Mouse (Mus musculus): ENCODE data around the gene 0610010K14Rik.

DNA sequence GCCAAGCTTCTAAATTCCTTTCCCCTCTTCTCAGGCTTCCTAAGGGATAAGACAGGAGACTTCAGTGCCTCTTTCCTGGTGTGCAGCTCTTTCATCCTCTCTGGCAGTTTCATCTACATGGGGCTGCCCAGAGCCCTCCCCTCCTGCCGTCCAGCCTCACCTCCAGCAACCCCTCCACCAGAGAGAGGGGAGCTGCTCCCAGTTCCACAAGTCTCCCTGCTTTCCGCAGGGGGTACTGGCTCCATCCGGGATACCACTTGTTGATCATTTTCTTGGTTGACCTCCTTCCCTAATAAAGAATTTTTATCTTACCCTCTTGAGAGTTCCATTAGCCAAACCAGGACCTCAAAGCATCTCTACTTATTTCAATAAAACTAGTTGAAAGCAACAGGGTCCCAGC lies 21.6 kb downstream of the 0610010K14Rik start:
- TF ChIP-seq POLR2A (IDR thresholded peaks at IDR 0.05; ENCODE audit: control insufficient read depth, extremely low read depth, insufficient read depth, low read length, poor library complexity), result no peak
- TF ChIP-seq CTCF (IDR thresholded peaks at IDR 0.05; ENCODE audit: borderline replicate concordance, control insufficient read depth, extremely low read depth, insufficient read depth, low read length, poor library complexity), result no peak

All from thymus, adult 2 months (tissue).